Mouse (Mus musculus) ES-Bruce4 (cell line): Measurements from ENCODE around the gene Lrp8. TPM values are rescaled to one million over a fixed set of nuclear protein-coding genes. Genes with fewer than 3 reads are reported as not detected.

Source experiments
- H3K27ac ChIP-seq: 2 replicates; pipeline ENCODE4 v1.5.1; 2012; ENCODE audit warnings: low read length, inconsistent platforms; ENCODE audit not compliant: insufficient read depth
- H3K27me3 ChIP-seq: 2 replicates; pipeline ENCODE4 v1.6.1; 2012; ENCODE audit warnings: mild to moderate bottlenecking, low read length, inconsistent platforms; ENCODE audit not compliant: control insufficient read depth, poor library complexity, insufficient read depth, severe bottlenecking
- H3K36me3 ChIP-seq: 2 replicates; pipeline ENCODE4 v1.6.1; 2012; ENCODE audit warnings: inconsistent platforms, mild to moderate bottlenecking, low read length, moderate library complexity; ENCODE audit not compliant: control insufficient read depth, poor library complexity, insufficient read depth, severe bottlenecking
- H3K4me1 ChIP-seq: one replicate; pipeline ENCODE4 v1.8.1; 2011; ENCODE audit warnings: low read length; ENCODE audit not compliant: control insufficient read depth, insufficient read depth
- H3K4me3 ChIP-seq: 2 replicates; pipeline ENCODE4 v1.5.1; 2011; ENCODE audit warnings: low read depth, mild to moderate bottlenecking, low read length
- H3K9ac ChIP-seq: 2 replicates; pipeline ENCODE4 v1.6.1; 2012; ENCODE audit warnings: low read depth, mild to moderate bottlenecking, inconsistent platforms; ENCODE audit not compliant: poor library complexity, severe bottlenecking
- H3K9me3 ChIP-seq: replicated peaks from 2 replicates; pipeline ENCODE4 v1.6.1; 2012; ENCODE audit warnings: mild to moderate bottlenecking, low read length, inconsistent platforms; ENCODE audit not compliant: control insufficient read depth, poor library complexity, insufficient read depth, severe bottlenecking
- CTCF ChIP-seq: IDR thresholded peaks from one replicate; pipeline ENCODE4 v1.8.1; 2011; ENCODE audit warnings: low read depth, low read length
- EP300 ChIP-seq: IDR thresholded peaks from 2 replicates; pipeline ENCODE4 v1.6.1; 2011; ENCODE audit warnings: low read depth, low read length; ENCODE audit not compliant: insufficient read depth
- POLR2A ChIP-seq: IDR thresholded peaks from one replicate; pipeline ENCODE4 v1.8.1; 2011; ENCODE audit warnings: low read length; ENCODE audit not compliant: insufficient read depth
- polyA plus RNA-seq: library from polyadenylated mRNA; stranded (reverse); fragments of >200 nt; gene quantifications from 2 replicates; pipeline ENCODE4 v1.2.4, GENCODE M21; 2011; ENCODE audit warnings: low read depth; ENCODE audit not compliant: missing spikeins, insufficient read depth, insufficient read length

Lrp8 gene
- 24.1 and 26.8 TPM in 2 replicates for polyA plus RNA-seq

- no peaks in the 10 kb centered on the region for H3K27me3 ChIP-seq
- no peak within 1 kb of the TSS for H3K27ac ChIP-seq
- no peaks in the 10 kb centered on the region for H3K9me3 ChIP-seq
- no peaks in the 10 kb centered on the region for H3K36me3 ChIP-seq
- H3K4me1 ChIP-seq: peaks cover 2% of the 10 kb centered on the region
- H3K9ac ChIP-seq: peak within 1 kb of the TSS; percentile 81
- no peak for TF ChIP-seq CTCF
- no peak for TF ChIP-seq EP300
- no peak for TF ChIP-seq POLR2A
- peak within 1 kb of the TSS; percentile 78 for H3K4me3 ChIP-seq
Measured at GRCm38 (mm10) chr4:107802185-107802449, at the start of gene Lrp8. Lrp8 (plus strand) TSS chr4:107802261.

GRCm38 (mm10) chr4:107756222-107756621, 45.8 kb upstream of the Lrp8 start:
- H3K9ac ChIP-seq: no peak overlapping the region
- no peak overlapping the region for H3K4me3 ChIP-seq
- TF ChIP-seq CTCF: no peak
- no peak for TF ChIP-seq EP300
- no peak for TF ChIP-seq POLR2A
- no peaks in the 10 kb centered on the region for H3K4me1 ChIP-seq
- no peaks in the 10 kb centered on the region for H3K36me3 ChIP-seq
- H3K27ac ChIP-seq: no peak overlapping the region
- H3K9me3 ChIP-seq: no peaks in the 10 kb centered on the region
- peaks cover 2% of the 10 kb centered on the region; the same call in 1 of the 2 replicates for H3K27me3 ChIP-seq

GRCm38 (mm10) chr4:107757487-107758470, 44.3 kb upstream of the Lrp8 start:
- H3K27ac ChIP-seq: no peak overlapping the region
- no peak overlapping the region for H3K9ac ChIP-seq
- TF ChIP-seq POLR2A (no peak), CTCF (no peak), EP300 (no peak)
- no peak overlapping the region for H3K4me3 ChIP-seq
- no peaks in the 10 kb centered on the region for H3K9me3 ChIP-seq
- H3K36me3 ChIP-seq: no peaks in the 10 kb centered on the region
- H3K4me1 ChIP-seq: no peaks in the 10 kb centered on the region
- H3K27me3 ChIP-seq: peaks cover 2% of the 10 kb centered on the region; the same call in 1 of the 2 replicates

- TF ChIP-seq POLR2A (no peak), CTCF (no peak), EP300 (no peak)
- H3K27me3 ChIP-seq: peaks cover 2% of the 10 kb centered on the region; the same call in 1 of the 2 replicates
- H3K27ac ChIP-seq: no peak overlapping the region
Measured at GRCm38 (mm10) chr4:107758938-107759337, 43.1 kb upstream of the Lrp8 start.

GRCm38 (mm10) chr4:107763001-107763400, 39.1 kb upstream of the Lrp8 start:
- H3K4me1 ChIP-seq: no peaks in the 10 kb centered on the region
- TF ChIP-seq POLR2A: no peak
- TF ChIP-seq CTCF: no peak
- no peak for TF ChIP-seq EP300
- H3K4me3 ChIP-seq: no peak overlapping the region
- no peak overlapping the region for H3K27ac ChIP-seq
- no peak overlapping the region for H3K9ac ChIP-seq
- H3K36me3 ChIP-seq: no peaks in the 10 kb centered on the region
- H3K9me3 ChIP-seq: no peaks in the 10 kb centered on the region
- peaks cover 2% of the 10 kb centered on the region; the same call in 1 of the 2 replicates for H3K27me3 ChIP-seq

More at GRCm38 (mm10) chr4:107758938-107759337, 43.1 kb upstream of the Lrp8 start:
- no peak overlapping the region for H3K4me3 ChIP-seq
- no peaks in the 10 kb centered on the region for H3K36me3 ChIP-seq
- H3K9ac ChIP-seq: no peak overlapping the region
- H3K9me3 ChIP-seq: no peaks in the 10 kb centered on the region
- H3K4me1 ChIP-seq: no peaks in the 10 kb centered on the region

- H3K9me3 ChIP-seq: no peaks in the 10 kb centered on the region
- no peak for TF ChIP-seq CTCF
- TF ChIP-seq EP300: no peak
- no peak for TF ChIP-seq POLR2A
- H3K9ac ChIP-seq: no peak overlapping the region
- no peak overlapping the region for H3K4me3 ChIP-seq
- no peaks in the 10 kb centered on the region for H3K36me3 ChIP-seq
- no peaks in the 10 kb centered on the region for H3K4me1 ChIP-seq
- H3K27me3 ChIP-seq: peaks cover 2% of the 10 kb centered on the region; the same call in 1 of the 2 replicates
- H3K27ac ChIP-seq: no peak overlapping the region
Measured at GRCm38 (mm10) chr4:107763598-107763997, 38.5 kb upstream of the Lrp8 start.
